Mouse (Mus musculus) thymus, adult 18-20 months (tissue): ENCODE data around the gene Chrng.

ENCODE experiments used
- DNase-seq, 2 experiments: peaks; one replicate each; pipeline ENCODE4 v3.0.0; 2022; ENCODE audit warnings: mixed read lengths in 2 of 2

Chrng gene

DNA sequence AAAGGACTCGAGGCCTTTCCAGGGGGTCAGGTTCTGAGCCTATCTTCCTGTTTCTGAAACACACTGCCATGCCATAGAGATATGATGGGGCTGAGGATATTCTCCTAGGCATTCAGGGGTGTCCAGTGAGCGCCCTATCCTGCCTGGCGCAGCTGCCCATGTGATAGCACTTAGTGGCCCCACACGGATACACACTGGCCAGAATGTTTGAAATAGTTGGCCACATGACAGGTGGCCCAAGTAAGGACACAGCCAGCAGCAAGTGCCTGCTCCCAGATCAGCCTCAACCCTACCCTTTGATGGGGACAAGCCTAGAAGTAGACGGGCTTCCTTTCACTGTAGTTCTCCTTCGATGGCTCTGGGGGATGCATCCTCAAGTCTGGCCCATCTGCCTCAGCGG lies at the start of gene Chrng:
Gene Chrng, plus strand, starts transcription at position 193 of the 400 bp plus-strand sequence.
- no peak for DNase-seq

- no peak for DNase-seq
These were observed 48.8 kb upstream of the Chrng start for GRCm38 (mm10) chr1:87155531-87156198.

DNA sequence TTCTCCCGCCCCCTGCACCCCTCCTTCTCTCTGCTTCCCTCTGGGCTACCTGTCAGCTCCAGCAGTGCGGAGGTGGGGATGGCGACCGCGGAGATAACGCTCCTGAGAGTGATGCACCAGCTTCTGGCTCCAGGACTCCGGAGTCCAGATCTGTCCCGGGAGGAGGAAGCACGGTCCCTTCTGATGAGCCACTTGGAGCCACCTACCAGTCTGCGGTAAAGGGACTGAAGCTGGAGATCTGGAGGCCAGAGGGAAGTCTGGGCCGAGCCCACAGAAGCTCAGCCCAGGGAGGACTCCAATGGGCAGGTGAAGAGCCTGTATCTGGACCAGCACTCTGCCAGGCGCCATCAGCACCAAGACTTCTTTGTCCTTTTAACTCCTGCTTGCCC lies 48.3 kb upstream of the Chrng start, which contains the start of gene Ecel1:
Gene Ecel1, minus strand, starts transcription at position 323 of the 389 bp plus-strand sequence.
- DNase-seq: no peak

DNA sequence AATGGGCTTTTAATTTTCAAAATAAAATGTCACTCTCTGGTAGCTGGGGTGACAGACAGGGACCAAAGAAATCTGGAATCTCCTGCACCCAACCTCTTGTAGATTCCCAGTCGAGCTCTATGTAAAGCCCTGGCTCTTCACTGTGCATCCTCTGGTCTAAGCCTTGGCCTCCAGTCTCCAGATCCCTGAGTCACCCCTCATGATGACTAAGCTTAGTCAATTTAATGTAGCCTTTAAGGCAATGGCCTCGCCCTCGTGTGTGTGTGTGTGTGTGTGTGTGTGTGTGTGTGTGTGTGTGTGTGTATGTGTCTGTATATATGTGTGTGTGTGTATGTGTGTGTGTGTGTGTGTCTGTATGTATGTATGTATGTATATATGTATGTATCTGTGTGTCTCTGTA lies 45.1 kb upstream of the Chrng start:
- no peak for DNase-seq

DNA sequence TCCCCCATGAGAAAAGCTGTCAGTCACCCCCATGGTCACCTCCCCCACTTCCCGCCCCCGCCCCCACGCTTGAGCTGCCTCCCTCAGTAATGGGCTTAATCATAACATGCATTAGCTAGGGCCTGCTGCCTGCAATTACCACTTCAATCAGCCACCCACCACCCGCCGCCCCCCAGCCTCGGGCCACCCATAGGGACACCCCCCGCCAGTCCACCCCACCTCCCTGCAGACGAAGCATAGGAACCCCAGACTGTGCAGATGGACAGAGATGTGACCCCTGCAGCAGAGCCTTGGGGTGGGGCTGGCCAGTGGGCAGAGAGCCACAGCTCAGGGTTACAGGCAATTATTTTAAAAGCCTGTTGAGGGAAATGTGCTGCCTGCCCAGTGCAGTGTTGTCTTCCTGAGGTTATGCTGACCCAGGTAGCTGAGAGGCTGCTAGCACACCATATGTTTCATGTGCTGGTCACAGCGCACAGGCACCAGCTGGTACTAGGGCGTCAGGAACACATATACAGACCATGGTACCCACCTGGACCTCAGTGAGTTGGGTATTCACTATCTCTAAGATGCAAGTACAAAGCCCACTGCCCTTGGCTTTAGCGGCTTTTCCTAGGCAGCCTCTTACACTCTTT lies 40.2 kb upstream of the Chrng start:
- DNase-seq: no peak

GRCm38 (mm10) chr1:87164796-87165184 lies 39.7 kb upstream of the Chrng start:
- no peak for DNase-seq

DNA sequence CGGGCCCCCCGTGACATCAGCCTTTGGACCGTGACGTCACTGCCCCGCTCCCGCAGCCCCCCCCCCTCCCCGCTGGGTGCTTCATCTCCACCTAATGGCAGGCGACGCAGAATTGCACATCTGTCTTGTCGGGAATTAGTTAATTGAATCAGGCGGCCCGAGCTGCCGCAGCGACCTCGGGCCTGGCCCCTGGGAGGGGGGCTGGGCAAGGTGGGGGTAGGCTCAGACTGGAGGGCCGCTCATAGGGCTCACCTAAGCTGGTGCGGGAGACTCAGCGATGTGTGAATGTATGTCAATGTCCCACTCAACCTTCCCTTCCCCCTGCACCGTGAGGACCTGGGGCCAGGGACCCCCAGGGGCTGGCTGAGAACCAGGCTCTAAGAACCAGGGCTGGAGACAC lies 34.0 kb upstream of the Chrng start:
- no peak for DNase-seq

DNA sequence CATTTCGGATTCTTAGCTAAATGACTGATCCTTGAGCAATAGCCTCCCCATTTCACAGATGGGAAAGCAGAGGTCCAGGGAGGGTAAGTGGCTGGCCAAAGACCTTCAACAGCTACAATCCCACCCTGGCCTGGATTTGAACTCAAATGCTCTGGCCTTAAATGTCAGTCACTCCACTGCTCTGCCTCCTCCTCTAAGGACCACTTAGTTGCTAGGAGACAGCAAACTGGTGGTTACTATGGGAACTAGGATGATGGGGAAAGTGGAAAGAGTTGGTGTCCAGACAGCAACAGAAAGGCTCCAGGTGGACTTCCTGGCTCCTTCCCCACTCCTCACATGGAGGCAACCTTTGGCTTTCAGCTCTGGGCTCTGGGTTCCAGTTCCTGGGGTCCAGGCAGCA lies 33.1 kb upstream of the Chrng start:
- no peak for DNase-seq

DNA sequence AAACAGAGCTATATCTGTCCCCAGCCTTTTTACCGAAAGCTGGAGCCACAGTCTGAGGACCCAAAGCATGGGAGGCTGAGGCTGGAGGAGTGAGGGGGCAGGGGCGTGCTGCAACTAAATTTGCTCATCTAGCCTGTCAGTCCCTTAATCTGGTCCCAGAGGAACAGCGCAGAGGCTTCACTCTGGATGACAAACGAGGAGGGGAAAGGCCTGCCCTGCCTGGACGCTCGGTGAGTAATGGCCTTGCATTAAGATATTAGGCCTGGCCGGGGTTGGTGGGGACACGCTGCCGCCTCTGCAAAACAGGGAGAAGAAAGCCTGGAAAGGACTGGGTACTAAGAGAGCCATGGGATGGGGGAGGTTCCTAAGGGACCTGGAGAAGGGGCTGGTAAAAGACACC lies 32.1 kb upstream of the Chrng start:
- DNase-seq: no peak

- DNase-seq: peak; percentile 28 to 41
These were observed 30.2 kb upstream of the Chrng start for GRCm38 (mm10) chr1:87174006-87174955.

DNA sequence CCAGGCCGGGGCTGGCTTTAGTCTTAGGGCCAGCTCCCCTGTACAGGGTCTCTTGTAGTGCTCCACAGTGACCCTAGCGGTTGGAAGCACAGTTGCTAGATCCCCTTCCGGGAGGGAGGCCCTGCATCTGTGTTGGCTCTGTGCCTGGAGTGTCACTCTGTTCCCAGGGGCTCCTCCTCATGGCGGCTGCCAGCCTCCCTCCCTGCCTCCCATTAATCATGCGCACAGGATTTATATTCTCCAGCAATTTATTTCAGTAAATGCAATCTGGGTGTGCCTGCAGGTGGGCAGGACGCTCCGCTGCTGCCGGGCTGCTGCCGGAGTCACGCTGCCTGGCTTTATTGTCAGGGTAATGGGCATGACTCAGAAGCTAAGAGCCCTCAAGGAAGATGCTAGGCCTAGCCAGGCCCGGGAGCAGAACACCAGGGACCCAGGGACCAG lies 28.6 kb upstream of the Chrng start:
- DNase-seq: no peak

DNA sequence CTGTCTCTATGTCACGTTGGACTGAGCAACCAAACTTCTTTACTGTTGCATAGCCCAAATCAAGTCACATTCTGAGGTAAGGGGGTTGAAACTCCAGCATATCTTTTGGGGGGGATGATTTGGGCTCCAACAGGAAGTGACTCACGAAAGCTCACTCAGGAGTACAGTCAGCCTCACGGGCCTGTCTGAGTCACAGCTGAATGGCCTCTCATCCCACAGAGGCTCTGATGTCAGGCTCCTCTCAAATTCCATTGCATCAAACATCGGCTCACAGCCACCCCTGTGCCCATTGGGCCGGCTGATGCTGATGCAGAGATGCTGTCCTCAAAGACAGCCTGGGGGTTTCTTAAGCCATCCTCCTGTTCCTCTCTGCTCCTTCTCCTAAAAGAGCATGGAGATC lies 23.6 kb upstream of the Chrng start:
- DNase-seq: no peak

DNA sequence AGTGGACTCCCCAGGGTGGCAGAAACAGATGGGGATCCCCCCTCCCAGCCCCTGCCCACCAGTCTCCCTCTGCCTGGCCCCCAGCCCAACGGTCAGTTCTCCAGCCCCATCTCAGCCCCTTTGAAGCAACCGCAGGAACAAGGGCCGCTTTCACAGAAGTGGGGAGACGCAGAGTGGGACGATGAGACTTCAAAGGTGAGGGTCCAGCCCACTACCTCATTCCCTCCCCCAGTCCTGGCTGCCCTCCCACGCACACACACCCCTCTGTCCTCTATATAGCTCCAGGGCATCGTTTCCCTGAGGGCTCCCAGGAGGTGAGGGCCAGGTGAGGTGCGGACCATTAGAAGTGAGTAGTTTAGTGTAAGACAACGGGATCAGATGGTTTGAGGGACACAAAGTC lies 21.4 kb upstream of the Chrng start, which contains the start of gene Prss56:
Gene Prss56, plus strand, starts transcription at position 301 of the 400 bp plus-strand sequence.
- no peak for DNase-seq

- no peak for DNase-seq
These were observed 20.3 kb upstream of the Chrng start for GRCm38 (mm10) chr1:87183998-87184750.

DNA sequence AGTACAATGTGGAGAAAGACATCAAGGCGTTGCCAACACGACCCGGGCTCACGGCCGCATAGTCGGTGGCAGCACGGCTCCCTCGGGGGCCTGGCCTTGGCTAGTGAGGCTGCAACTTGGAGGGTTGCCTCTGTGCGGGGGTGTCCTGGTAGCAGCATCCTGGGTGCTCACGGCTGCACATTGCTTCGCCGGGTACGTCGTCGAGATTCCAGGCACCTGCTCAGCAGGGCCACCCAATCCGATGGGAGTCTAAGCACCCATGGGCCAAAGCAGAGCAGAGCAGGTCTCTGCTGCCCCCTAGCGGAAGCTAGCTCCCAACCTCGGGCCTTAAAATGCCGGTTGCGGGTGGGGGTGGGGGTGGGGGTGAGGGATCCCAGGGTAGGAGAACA lies 19.7 kb upstream of the Chrng start:
- DNase-seq: peak in 1 of 2 experiments; percentile 29

- DNase-seq: no peak
These were observed 18.9 kb upstream of the Chrng start for GRCm38 (mm10) chr1:87185526-87185925.

DNA sequence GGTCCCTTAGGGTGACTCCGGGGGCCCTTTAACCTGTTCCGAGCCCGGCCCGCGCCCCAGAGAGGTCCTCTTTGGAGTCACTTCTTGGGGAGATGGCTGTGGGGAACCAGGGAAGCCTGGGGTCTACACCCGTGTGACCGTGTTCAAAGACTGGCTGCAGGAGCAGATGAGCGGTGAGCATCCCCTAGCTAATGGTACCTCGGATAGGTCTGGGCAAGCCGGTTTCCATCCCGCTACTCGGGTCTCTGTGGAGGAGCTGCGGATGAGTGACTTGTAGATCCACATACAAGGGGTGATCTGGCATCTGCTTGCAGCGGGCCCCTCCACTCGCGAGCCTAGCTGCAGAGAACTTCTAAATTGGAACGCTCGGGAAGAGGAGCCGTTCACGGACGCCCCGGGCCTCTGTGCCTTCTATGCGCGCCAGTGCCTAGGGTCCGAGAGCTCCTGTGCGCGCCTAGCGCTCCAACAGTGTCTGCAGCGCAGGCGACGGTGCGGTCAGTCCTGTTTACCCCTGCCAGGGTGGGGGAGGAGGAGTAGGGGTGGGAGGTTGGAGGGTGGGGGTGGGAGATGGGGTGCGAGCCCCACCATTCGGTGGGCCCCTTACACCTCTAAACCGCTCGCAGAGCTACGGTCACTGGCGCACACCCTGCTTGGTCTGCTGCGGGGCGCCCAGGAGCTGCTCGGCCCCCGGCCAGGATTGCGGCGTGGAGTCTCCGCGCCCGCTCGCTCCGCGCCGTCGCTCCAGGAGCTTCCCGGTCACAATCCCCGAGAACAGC lies 18.0 kb upstream of the Chrng start:
- no peak for DNase-seq

GRCm38 (mm10) chr1:87187037-87187355 lies 17.5 kb upstream of the Chrng start:
- no peak for DNase-seq

DNA sequence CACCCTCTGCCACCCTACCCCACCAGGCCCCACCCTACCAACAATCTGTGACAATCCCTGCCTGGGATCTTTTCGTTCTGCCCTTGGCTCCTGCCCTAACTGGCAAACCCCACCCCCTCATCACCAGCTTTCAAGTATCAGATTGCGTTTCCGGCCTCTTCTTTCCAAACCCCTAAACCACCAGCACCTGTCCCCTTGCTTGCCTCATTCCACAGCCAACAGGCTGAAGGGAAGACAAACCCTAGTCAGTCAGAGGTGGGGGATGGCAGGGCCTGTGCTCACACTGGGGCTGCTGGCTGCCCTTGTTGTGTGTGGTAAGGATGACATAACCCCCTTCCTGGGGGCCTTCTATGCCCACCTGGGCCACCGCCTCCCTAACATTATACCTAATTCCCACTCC lies 14.0 kb upstream of the Chrng start, which contains the start of gene Chrnd:
Gene Chrnd, plus strand, starts transcription at position 179 of the 400 bp plus-strand sequence.
- no peak for DNase-seq

DNA sequence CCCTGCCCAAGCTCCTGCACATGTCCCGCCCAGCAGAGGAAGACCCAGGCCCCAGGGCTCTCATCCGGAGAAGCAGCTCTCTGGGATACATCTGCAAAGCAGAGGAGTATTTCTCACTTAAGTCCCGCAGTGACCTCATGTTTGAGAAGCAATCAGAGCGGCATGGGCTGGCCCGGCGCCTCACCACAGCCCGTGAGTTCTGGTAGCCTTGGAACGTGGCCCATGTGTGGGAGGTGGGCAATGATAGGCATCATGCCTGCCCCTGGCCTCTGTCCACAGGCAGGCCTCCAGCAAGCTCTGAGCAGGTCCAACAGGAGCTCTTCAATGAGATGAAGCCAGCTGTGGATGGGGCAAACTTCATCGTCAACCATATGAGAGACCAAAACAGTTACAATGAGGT lies 7.2 kb upstream of the Chrng start:
- no peak for DNase-seq

DNA sequence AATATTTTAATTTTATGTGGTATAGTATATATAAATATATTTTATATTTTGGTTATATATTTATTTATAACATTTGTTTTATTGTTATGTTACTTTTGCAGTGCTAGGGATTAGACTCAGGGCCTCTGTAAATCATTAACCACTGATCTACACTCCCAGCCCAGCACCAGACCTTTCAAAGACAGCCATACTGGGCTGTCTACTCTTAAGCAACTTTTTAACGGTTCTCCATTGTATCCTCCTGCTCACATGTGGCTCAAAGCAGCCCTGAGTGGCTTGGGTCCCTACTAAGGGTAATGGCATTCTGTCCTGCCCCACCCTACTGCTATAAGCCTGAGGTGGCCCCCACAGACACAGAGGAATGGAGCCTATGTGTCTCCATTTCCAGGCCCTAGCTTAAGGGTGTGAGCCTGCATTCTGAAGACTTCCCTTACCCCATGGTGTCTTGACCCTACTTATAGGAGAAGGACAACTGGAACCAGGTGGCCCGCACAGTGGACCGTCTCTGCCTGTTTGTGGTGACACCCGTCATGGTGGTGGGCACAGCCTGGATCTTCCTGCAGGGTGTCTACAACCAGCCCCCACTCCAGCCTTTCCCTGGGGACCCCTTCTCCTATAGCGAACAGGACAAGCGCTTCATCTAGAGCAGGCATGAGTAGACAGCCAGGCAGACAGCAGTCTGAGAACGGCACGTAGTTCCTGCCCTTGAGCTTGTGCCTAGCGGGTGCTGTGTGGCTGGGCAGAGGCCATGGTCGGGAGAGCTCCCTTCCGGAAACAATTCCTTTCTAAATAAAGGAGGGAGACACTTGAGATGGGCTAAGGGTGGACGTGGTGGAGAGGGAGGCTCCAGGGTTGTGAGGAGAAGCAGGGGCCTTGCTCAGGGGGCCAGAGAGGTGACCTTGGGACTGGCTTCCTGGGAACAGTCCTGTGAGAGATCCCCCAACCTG lies 6.1 kb upstream of the Chrng start:
- no peak for DNase-seq
